Mouse (Mus musculus) retina, postnatal 1 day (tissue): ENCODE measurements around the gene P4hb.
"Not testable (repeated sequence)": the region's sequence is repeated elsewhere in the genome, so short reads cannot be mapped to it uniquely, and the experiment has no call there.

ENCODE experiments used
- DNase-seq: peaks from one replicate; pipeline ENCODE4 v3.0.0-alpha.2; 2012

P4hb gene

GRCm38 (mm10) chr11:120597240-120598235 is 24.5 kb upstream of the P4hb start:
- DNase-seq: no peak

- no peak for DNase-seq
Measured at GRCm38 (mm10) chr11:120588531-120588930, 15.5 kb upstream of the P4hb start.

GRCm38 (mm10) chr11:120583937-120584336 is 10.9 kb upstream of the P4hb start:
- no peak for DNase-seq

- not testable (repeated sequence) for DNase-seq
Measured at GRCm38 (mm10) chr11:120582982-120583293, 9.9 kb upstream of the P4hb start.

- DNase-seq: peak; percentile 48
Measured at GRCm38 (mm10) chr11:120582268-120582981, 9.4 kb upstream of the P4hb start.

GRCm38 (mm10) chr11:120581490-120582267 is 8.6 kb upstream of the P4hb start, which contains the start of gene Arhgdia:
Gene Arhgdia, minus strand, starts transcription at chr11:120581624.
- DNase-seq: peak; percentile 94

GRCm38 (mm10) chr11:120580871-120581331 is 7.8 kb upstream of the P4hb start:
- DNase-seq: peak; percentile 45

- no peak for DNase-seq
Measured at GRCm38 (mm10) chr11:120580190-120580589, 7.1 kb upstream of the P4hb start.

GRCm38 (mm10) chr11:120579316-120580107 is 6.5 kb upstream of the P4hb start:
- peak; percentile 84 for DNase-seq

- DNase-seq: no peak
Measured at GRCm38 (mm10) chr11:120578694-120579243, 5.7 kb upstream of the P4hb start.

GRCm38 (mm10) chr11:120578024-120578693 is 5.1 kb upstream of the P4hb start:
- no peak for DNase-seq

- peak; percentile 24 for DNase-seq
Measured at GRCm38 (mm10) chr11:120577211-120578023, 4.4 kb upstream of the P4hb start.

GRCm38 (mm10) chr11:120576365-120576981 is 3.4 kb upstream of the P4hb start:
- no peak for DNase-seq

GRCm38 (mm10) chr11:120575940-120576339 is 2.9 kb upstream of the P4hb start:
- DNase-seq: no peak

GRCm38 (mm10) chr11:120575046-120575445 is 2.0 kb upstream of the P4hb start:
- no peak for DNase-seq

- no peak for DNase-seq
Measured at GRCm38 (mm10) chr11:120574278-120574600, 1.2 kb upstream of the P4hb start.

- no peak for DNase-seq
Measured at GRCm38 (mm10) chr11:120573585-120574277, 678 bp upstream of the P4hb start.

- no peak for DNase-seq
Measured at GRCm38 (mm10) chr11:120572417-120572751, 669 bp downstream of the P4hb start.

- no peak for DNase-seq
Measured at GRCm38 (mm10) chr11:120571754-120572416, 1.2 kb downstream of the P4hb start.
